Mouse (Mus musculus) fibroblast of lung, adult 2 months (primary cell): ENCODE results near the gene Pnpla1.

Source experiments
- DNase-seq: peaks from one replicate; pipeline ENCODE4 v3.0.0-alpha.2; 2011; ENCODE audit warnings: low read depth

The Pnpla1 gene

GRCm38 (mm10) chr17:28843665-28844064, 14.5 kb upstream of the Pnpla1 start:
- no peak for DNase-seq

DNA sequence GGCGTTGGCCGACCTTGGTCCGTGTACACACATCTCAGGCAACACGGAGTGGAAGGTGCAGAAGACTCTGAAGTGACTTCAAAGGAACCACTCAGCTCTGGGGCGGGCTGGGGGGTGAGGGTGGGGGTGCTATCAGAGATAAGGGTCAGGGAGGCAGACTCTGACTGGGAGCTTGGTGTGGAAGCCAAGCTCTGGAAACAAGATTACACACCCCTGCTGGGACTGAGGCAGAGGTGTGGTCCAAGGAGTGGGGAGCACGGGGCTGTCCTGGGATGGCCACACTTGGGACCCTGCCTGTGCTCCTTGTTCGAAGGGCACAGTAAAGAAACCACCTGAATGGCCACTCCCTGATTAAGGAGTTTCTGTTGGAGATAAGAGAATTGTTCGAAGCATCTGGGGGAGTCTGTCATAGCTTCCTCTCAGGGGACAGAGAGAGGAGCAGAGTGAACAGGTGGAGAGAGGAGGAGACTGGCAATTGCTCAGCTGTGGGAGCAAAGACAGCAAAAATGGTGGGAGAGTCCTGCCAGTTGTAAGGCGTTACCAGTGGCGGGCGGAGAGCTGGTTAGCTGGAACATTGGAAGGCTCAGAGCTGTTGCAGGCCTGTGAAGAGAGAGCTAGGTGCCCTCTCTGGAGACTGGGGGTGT, 11.1 kb upstream of the Pnpla1 start:
- no peak for DNase-seq

GRCm38 (mm10) chr17:28850511-28850910, 7.7 kb upstream of the Pnpla1 start:
- DNase-seq: no peak

- DNase-seq: no peak
Observed at GRCm38 (mm10) chr17:28854377-28854776, 3.8 kb upstream of the Pnpla1 start.

- DNase-seq: no peak
Observed at GRCm38 (mm10) chr17:28855166-28855885, 2.9 kb upstream of the Pnpla1 start.

GRCm38 (mm10) chr17:28856030-28856429, 2.2 kb upstream of the Pnpla1 start:
- no peak for DNase-seq

GRCm38 (mm10) chr17:28863926-28864325, 5.7 kb downstream of the Pnpla1 start:
- no peak for DNase-seq

GRCm38 (mm10) chr17:28864464-28864863, 6.3 kb downstream of the Pnpla1 start:
- DNase-seq: no peak

- DNase-seq: no peak
Observed at GRCm38 (mm10) chr17:28866921-28867320, 8.7 kb downstream of the Pnpla1 start.

- no peak for DNase-seq
Observed at GRCm38 (mm10) chr17:28867381-28867780, 9.2 kb downstream of the Pnpla1 start.

- no peak for DNase-seq
Observed at GRCm38 (mm10) chr17:28869412-28870110, 11.3 kb downstream of the Pnpla1 start.

GRCm38 (mm10) chr17:28870435-28870834, 12.2 kb downstream of the Pnpla1 start:
- no peak for DNase-seq

- no peak for DNase-seq
Observed at GRCm38 (mm10) chr17:28871831-28872230, 13.6 kb downstream of the Pnpla1 start.

- no peak for DNase-seq
Observed at GRCm38 (mm10) chr17:28872322-28872721, 14.1 kb downstream of the Pnpla1 start.

- no peak for DNase-seq
Observed at GRCm38 (mm10) chr17:28874216-28874615, 16.0 kb downstream of the Pnpla1 start.

- no peak for DNase-seq
Observed at GRCm38 (mm10) chr17:28874825-28875224, 16.6 kb downstream of the Pnpla1 start.

GRCm38 (mm10) chr17:28875316-28875715, 17.1 kb downstream of the Pnpla1 start:
- DNase-seq: peak; percentile 82

DNA sequence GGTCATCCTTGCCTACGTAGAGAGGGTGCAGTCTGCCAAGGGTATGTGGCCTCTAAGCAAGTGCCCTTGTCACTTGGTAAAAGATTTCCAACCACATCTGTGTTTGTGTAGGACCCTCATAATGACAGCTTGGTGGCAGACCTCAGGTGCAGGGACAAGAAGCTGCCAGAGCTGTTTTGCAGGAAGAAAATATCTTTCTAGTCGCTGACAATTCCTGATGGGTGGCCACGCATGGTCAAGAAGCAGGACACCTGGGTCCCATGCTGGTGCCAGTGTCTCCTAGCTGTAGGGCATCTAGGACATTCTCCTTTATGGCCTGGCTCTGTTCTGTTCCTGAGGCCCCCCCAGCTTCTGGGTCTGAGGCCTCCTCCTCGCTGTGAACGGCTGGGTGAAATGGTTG, 18.1 kb downstream of the Pnpla1 start:
- no peak for DNase-seq

- DNase-seq: no peak
Observed at GRCm38 (mm10) chr17:28876821-28877220, 18.6 kb downstream of the Pnpla1 start.

GRCm38 (mm10) chr17:28879931-28880391, 21.8 kb downstream of the Pnpla1 start:
- no peak for DNase-seq

GRCm38 (mm10) chr17:28882316-28882715, 24.1 kb downstream of the Pnpla1 start:
- no peak for DNase-seq

GRCm38 (mm10) chr17:28882810-28883209, 24.6 kb downstream of the Pnpla1 start:
- no peak for DNase-seq

DNA sequence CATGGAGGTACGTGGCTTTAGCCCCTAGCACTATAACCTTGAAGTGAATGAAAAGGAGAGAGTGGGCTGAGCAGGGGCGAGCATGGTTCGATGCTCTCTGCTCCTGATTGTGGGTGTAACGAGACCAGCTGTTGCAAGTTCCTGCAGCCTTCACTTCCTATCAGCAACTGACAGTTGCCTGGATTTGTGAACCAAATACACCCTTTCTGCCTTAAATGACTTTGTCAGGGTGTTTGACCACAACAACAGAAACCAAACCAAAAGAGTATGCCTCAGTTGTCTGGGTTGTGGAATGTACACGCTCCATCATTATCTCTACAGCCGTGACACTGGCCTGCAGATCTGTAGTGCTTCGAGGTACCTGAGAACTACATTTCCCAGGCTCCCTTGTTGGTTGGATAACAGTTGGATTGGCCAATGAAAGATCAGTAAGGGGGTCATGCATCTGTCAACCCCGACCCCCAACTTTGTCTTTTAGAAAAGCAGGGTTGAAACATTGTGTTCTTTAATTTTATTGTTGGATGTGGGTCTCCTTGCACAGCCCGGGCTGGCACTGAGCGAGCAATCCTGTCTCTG, 25.8 kb downstream of the Pnpla1 start:
- no peak for DNase-seq
